Mouse (Mus musculus): ENCODE results near the gene Tbc1d30.

DNA sequence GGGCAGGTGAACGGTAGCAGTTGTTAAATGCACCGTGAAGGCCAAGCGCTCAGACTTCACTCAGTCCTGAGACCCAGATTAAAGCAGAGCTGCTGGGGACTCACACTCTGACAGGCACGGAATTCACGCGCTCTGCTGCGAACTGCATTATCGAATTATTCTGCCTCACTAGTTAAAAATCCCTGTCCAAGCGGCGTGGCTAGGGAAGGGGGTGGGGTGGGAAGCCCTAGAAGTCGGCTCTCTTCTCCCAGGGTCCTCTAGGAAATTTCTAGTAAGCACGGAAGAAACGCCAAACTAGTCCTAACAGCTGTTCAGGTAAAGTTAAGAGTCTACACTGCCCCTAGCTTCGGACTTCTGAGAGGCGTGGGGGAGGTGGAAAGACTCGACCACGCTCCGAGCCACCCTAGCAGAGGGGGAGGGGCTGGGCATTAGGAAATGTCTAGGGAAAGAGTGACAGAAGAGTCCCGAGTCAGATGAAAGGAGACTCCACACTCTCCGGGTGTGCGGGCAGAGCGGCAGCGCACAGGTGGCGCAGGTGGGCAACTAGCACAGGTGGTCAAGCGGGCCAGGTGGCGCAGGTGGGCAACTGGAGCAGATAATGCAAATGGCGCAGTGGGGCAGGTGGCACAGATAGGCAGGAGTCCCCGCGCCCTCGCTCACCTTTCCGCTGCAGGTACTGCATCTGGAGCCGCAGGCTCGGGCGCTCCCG is 567 bp downstream of the Tbc1d30 start:
- no peak for TF ChIP-seq POLR2A (IDR thresholded peaks at IDR 0.05; ENCODE audit: low read depth, low read length)
- TF ChIP-seq CTCF (IDR thresholded peaks at IDR 0.05; ENCODE audit: extremely low read depth, insufficient read depth, insufficient read length, insufficient replicate concordance), result no peak
